Mouse (Mus musculus): Measurements from ENCODE around the gene Exosc5. TPM values are rescaled to one million over a fixed set of nuclear protein-coding genes. Genes with fewer than 3 reads are reported as not detected.

Gene Exosc5
- 73.1 and 77.3 TPM in 2 replicates for polyA plus RNA-seq (2012; rRNA removed; ENCODE audit: low replicate concordance)

GRCm38 (mm10) chr7:25658657-25659472, at the start of gene Exosc5, which contains the start of gene Bckdha:
Exosc5 (plus strand) TSS chr7:25659164.
Bckdha (minus strand) TSS chr7:25658981.

GRCm38 (mm10) chr7:25615706-25616011, 43.3 kb upstream of the Exosc5 start, which contains the start of gene Erich4:
Erich4 (minus strand) TSS chr7:25615892.

GRCm38 (mm10) chr7:25618865-25619721, 39.9 kb upstream of the Exosc5 start, which contains the start of gene Dmac2:
Dmac2 (plus strand) TSS chr7:25619414.

GRCm38 (mm10) chr7:25626509-25627430, 32.2 kb upstream of the Exosc5 start, which contains the start of gene B3gnt8:
B3gnt8 (plus strand) TSS chr7:25626654.

GRCm38 (mm10) chr7:25674719-25675300, 15.8 kb downstream of the Exosc5 start, which contains the start of gene Tmem91:
Tmem91 (minus strand) TSS chr7:25675166.

GRCm38 (mm10) chr7:25680514-25681258, 21.7 kb downstream of the Exosc5 start, which contains the start of gene B9d2:
B9d2 (plus strand) TSS chr7:25680780.

GRCm38 (mm10) chr7:25686680-25687531, 27.9 kb downstream of the Exosc5 start, which contains the start of gene Tgfb1:
Tgfb1 (plus strand) TSS chr7:25687002.

GRCm38 (mm10) chr7:25718788-25719417, 59.9 kb downstream of the Exosc5 start, which contains the start of gene Ccdc97:
Ccdc97 (minus strand) TSS chr7:25719088.

Other genes starting within 250 kb of the Exosc5 start
- gene Cxcl17, start 246.3 kb upstream of the Exosc5 start, polyA plus RNA-seq (2012; rRNA removed; ENCODE audit: low replicate concordance), result 1.9 TPM in 1 of 2 replicates, not detected in the other
- 97.6 and 182 TPM in 2 replicates for gene Ceacam1, start 181.6 kb upstream of the Exosc5 start, polyA plus RNA-seq (2012; rRNA removed; ENCODE audit: low replicate concordance)
- 0.36 and 0.39 TPM in 2 replicates for gene Ceacam2, start 119.3 kb upstream of the Exosc5 start, polyA plus RNA-seq (2012; rRNA removed; ENCODE audit: low replicate concordance)
- gene Erich4, start 43.3 kb upstream of the Exosc5 start, polyA plus RNA-seq (2012; rRNA removed; ENCODE audit: low replicate concordance), result 16.9 and 32.4 TPM in 2 replicates
- 100 and 111 TPM in 2 replicates for gene Dmac2, start 39.8 kb upstream of the Exosc5 start, polyA plus RNA-seq (2012; rRNA removed; ENCODE audit: low replicate concordance)
- 7.3 and 9.2 TPM in 2 replicates for gene B3gnt8, start 32.5 kb upstream of the Exosc5 start, polyA plus RNA-seq (2012; rRNA removed; ENCODE audit: low replicate concordance)
- gene Bckdha, start 183 bp upstream of the Exosc5 start, polyA plus RNA-seq (2012; rRNA removed; ENCODE audit: low replicate concordance), result 116 and 127 TPM in 2 replicates
- 0.62 TPM in 1 of 2 replicates, not detected in the other for gene Tmem91, start 16.0 kb downstream of the Exosc5 start, polyA plus RNA-seq (2012; rRNA removed; ENCODE audit: low replicate concordance)
- gene B9d2, start 21.6 kb downstream of the Exosc5 start, polyA plus RNA-seq (2012; rRNA removed; ENCODE audit: low replicate concordance), result 24.5 and 29.9 TPM in 2 replicates
- 16.8 and 27.4 TPM in 2 replicates for gene Tgfb1, start 27.8 kb downstream of the Exosc5 start, polyA plus RNA-seq (2012; rRNA removed; ENCODE audit: low replicate concordance)
- 53.5 and 61.7 TPM in 2 replicates for gene Ccdc97, start 59.9 kb downstream of the Exosc5 start, polyA plus RNA-seq (2012; rRNA removed; ENCODE audit: low replicate concordance)
- gene Hnrnpul1, start 95.6 kb downstream of the Exosc5 start, polyA plus RNA-seq (2012; rRNA removed; ENCODE audit: low replicate concordance), result 29.2 and 43.5 TPM in 2 replicates
- 10.8 and 14.9 TPM in 2 replicates for gene Axl, start 129.5 kb downstream of the Exosc5 start, polyA plus RNA-seq (2012; rRNA removed; ENCODE audit: low replicate concordance)
- 58.2 and 77.3 TPM in 2 replicates for gene Cyp2s1, start 157.7 kb downstream of the Exosc5 start, polyA plus RNA-seq (2012; rRNA removed; ENCODE audit: low replicate concordance)
- 111 and 169 TPM in 2 replicates for gene Cyp2b10, start 238.5 kb downstream of the Exosc5 start, polyA plus RNA-seq (2012; rRNA removed; ENCODE audit: low replicate concordance)

Measured in duodenum, adult 2 months (tissue).